Mouse (Mus musculus) kidney, postnatal 4 days (tissue): ENCODE measurements around the gene Scd2.
"Not testable (repeated sequence)": the region's sequence is repeated elsewhere in the genome, so short reads cannot be mapped to it uniquely, and the experiment has no call there.

Source experiments
- DNase-seq, 2 experiments: peaks; one replicate each; pipeline ENCODE4 v3.0.0; 2021; ENCODE audit warnings: mixed read lengths in 2 of 2

Gene Scd2

GRCm38 (mm10) chr19:44297862-44298261, 4.4 kb downstream of the Scd2 start:
- no peak for DNase-seq

- DNase-seq = no peak
These were observed 5.6 kb downstream of the Scd2 start for GRCm38 (mm10) chr19:44299078-44299477.

GRCm38 (mm10) chr19:44299902-44300301, 6.4 kb downstream of the Scd2 start:
- DNase-seq = no peak

GRCm38 (mm10) chr19:44300520-44300919, 7.0 kb downstream of the Scd2 start:
- no peak for DNase-seq

DNA sequence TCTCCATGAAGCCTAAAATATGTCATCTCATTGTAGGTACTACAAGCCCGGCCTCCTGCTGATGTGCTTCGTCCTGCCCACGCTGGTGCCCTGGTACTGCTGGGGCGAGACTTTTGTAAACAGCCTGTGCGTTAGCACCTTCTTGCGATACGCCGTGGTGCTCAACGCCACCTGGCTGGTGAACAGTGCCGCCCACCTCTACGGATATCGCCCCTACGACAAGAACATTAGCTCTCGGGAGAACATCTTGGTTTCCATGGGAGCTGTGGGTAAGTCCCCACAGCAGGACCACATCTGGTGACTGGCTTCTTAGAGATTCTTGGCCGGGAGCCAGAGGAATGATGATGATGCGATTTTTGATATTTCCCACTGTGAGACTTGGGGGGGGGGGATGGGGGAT, 7.7 kb downstream of the Scd2 start:
- DNase-seq = peak; percentile 64 to 74

DNA sequence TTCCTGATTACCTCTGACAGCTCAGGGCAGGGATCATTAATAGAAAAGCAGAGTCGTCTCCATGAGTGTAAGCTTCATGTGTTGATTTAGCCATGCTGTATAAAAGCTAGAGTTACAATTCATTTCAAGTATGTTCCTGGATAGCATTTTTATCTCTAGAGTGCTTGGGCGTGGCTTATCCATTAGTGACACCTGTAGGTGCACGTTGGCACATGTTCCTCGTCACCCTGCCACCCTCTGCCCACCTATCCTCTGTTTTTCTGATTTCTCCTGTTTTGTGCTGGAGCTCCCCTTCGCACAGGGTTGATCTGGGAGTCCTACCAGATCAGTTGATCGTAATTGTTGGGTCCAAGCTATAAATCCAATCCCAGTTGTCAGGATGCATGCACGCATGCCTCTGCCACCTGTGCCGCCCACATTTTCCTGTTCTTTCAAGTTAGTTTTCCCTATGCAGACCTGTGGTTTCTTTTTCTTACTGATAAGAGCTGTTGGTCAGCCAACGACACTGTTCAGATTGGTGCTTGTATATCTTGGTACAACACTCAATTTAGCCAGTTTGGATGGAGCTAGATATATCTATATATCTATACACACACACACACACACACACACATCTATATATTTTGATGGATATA, 8.3 kb downstream of the Scd2 start:
- no peak for DNase-seq

- peak in 1 of 2 experiments; percentile 28 for DNase-seq
These were observed 9.4 kb downstream of the Scd2 start for GRCm38 (mm10) chr19:44302901-44303300.

DNA sequence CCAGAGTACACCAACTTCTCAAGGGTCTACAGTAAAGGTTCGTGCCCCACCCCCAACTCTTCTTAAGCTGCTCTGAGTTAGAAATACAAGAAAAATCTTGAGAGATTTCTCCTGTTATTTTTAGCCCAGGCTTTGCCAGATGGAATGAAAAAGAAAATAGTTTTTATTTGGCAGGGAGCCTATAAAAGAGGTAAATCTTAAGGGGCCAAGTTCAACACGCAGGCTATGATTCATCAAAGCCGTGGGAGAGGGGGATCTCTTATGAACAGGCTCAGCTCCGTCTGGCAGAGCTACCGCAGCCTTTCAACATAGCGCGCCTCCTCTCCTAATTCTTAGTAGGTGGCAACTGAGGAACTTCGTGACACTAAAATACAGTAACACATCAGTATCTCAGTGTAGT, 10.0 kb downstream of the Scd2 start:
- DNase-seq = no peak

- DNase-seq = no peak
These were observed 10.9 kb downstream of the Scd2 start for GRCm38 (mm10) chr19:44304419-44304818.

GRCm38 (mm10) chr19:44304851-44305510, 11.5 kb downstream of the Scd2 start:
- DNase-seq = no peak

GRCm38 (mm10) chr19:44305701-44306100, 12.2 kb downstream of the Scd2 start:
- no peak for DNase-seq

DNA sequence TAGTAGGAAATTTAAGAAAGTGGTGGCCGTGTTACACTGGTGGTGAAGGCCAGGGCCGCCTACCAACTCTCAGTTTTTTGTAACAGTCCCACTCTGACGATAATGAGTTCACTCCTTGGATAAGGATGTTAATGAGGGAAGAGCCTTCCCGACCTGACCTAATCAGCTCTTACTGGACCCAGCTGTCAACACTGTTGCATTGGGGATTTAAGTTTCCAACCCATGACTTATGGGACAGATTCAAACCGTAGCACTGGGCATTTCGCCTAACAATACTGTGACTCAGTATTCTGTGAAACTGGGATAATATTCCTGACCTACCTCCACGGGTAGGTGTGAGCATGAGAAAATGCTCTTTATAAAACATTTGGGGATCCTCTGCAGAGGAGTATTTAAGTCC, 12.7 kb downstream of the Scd2 start:
- DNase-seq = no peak

DNA sequence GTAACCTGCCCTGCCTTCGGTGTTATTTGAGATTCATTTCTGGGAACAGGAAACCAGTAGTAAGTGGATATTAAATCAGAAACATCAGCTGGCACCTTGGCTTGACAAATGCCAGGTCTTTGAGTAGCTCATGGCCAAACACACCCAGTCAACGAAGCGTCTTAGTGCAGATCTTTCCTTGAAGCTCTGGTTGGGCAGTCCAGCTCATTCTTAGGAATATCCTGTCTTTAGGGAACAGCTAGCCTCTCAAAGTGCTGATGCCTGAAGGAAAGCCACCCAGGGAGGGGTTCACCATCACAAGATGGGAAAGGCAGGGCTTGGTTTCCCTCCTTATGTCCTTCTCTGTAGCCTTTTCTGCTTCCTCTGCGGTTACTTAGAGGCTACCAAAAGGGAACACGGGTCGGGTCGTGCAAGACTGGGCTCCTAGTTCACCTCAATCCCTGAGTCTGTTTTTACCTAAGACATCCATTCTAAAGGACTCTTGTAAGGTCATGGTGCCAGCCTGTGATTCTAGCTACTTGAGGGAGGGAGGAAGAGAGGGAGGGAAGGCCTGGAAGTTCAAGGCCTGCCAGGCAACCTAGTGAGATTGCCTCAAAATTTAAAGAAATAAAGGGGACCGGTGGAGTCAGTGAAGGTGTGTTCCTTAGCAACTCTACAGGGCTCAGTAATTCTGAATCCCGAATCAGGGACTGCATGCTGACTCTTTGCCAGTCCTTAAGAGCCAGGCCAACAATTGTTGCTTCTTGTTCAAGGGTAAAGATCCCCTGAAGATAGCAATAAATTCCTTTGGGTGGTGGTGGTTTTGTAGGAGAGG, 13.8 kb downstream of the Scd2 start:
- no peak for DNase-seq

- no peak for DNase-seq
These were observed 14.5 kb downstream of the Scd2 start for GRCm38 (mm10) chr19:44307915-44308470.

DNA sequence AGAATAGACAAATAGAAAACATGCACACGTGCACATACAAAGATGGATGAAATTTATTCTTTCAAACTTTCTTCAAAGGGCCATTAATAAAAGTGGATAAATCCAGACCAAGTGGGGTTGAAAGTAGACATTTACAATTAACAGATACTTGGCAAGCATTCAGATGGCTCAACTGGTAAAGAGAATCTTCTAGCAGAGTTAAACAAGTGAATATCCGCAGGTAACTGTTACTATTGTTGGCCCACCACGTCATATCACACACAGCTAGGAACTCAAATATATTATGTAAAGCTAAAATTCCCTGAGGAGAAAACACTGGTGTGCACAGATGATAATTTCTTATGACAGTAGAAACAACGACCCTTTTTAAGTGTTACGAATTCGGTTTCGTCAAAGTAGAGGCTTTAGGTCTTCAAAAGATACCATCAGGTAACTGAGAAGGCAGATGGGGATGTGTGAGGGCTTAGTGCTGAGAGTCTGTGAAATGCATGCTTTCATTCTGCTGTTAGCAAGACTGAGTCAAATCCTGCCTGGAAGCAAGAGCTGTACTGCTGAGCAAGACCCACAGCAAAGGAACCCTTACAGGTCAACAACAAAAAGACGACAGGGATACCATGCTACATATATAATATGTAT, 15.3 kb downstream of the Scd2 start:
- DNase-seq = no peak

- no peak for DNase-seq
These were observed 16.1 kb downstream of the Scd2 start for GRCm38 (mm10) chr19:44309351-44310154.

- DNase-seq = not testable (repeated sequence)
These were observed 16.7 kb downstream of the Scd2 start for GRCm38 (mm10) chr19:44310155-44310575.

- no peak for DNase-seq
These were observed 17.3 kb downstream of the Scd2 start for GRCm38 (mm10) chr19:44310814-44311213.

DNA sequence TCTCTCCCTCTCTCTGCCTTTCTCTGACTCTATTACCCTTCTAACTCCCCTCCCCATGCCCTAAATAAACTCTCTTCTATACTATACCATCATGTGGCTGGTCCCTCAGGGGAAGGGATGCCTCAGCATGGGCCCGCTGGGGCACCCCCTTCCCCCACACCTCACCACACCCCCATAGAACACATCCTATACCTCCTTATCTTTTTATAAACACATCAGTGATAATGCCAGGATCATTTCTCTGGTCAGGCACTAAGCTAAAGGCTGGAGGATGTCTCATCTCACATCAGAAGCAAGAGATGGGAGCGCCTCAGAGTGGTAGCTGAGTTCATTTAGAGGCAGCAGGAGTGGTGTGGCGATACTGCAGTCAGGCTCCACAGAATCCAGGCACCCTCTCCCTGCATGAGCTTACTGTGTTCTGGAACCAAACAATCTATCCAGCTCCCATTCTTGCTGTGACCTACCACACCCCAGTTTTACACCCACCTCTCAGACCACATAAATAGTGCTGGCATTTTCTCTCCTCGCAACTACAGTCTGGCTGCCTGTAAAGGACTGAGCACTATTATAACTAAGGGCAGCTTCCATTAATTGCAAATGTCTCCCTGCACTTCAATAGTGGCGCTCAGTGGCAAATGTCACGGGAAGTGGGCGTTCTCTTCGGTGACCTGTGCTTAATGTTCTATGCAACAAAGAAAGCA, 18.0 kb downstream of the Scd2 start:
- no peak for DNase-seq

GRCm38 (mm10) chr19:44312007-44312360, 18.5 kb downstream of the Scd2 start:
- peak in 1 of 2 experiments; percentile 49 for DNase-seq

DNA sequence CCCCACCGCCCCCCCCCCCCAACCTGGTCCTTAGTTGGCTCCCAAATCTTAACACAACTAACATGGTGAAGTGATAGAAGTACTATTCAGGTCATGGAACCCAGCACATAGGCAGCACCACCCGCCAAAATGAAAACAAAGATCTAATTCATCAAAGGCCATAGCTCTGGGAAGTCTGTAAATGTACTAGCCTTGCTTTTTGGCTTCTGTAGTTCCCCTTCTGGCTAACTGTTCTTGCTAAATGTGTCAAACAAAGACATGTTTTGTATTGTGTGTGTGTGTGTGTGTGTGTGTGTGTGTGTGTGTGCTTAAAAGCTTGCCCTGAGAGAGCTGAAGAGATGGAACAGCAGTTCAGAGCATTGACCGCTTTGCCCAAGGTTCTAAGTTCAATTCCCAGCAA, 19.6 kb downstream of the Scd2 start:
- DNase-seq = no peak
